Mouse (Mus musculus) forebrain, postnatal 0 days (tissue): ENCODE measurements at regions not wholly inside any gene's neighbourhood (a gene's known extent, or its start where the extent isn't known, plus 50 kb on each side); places are given as distances from the start of the nearest gene placed in this dataset.
"Not testable (repeated sequence)": the region's sequence is repeated elsewhere in the genome, so short reads cannot be mapped to it uniquely, and the experiment has no call there.

ENCODE experiments used
- ATAC-seq: fragments of 200-750 bp; cut with Nextera tagmentation; 2 replicates; pipeline ENCODE4 v1.8.0; 2017; ENCODE audit warnings: mild to moderate bottlenecking, moderate library complexity
- DNase-seq: peaks from one replicate; pipeline ENCODE4 v3.0.0-alpha.2; 2015
- H3K27ac ChIP-seq: fragments of 300-500 bp; sonication (generic); 2 replicates; pipeline ENCODE4 v1.5.1; 2014; ENCODE audit warnings: low read depth, mild to moderate bottlenecking, antibody characterized with exemption, low read length, moderate library complexity, mixed read lengths
- H3K27me3 ChIP-seq: fragments of 300-500 bp; sonication (generic); 2 replicates; pipeline ENCODE4 v1.6.1; 2014; ENCODE audit warnings: mild to moderate bottlenecking, low read length, mixed read lengths; ENCODE audit not compliant: insufficient read depth
- H3K36me3 ChIP-seq: fragments of 300-500 bp; sonication (generic); 2 replicates; pipeline ENCODE4 v1.6.1; 2014; ENCODE audit warnings: mild to moderate bottlenecking, moderate library complexity; ENCODE audit not compliant: insufficient read depth
- H3K4me1 ChIP-seq: fragments of 300-500 bp; sonication (generic); 2 replicates; pipeline ENCODE4 v1.6.1; 2014; ENCODE audit warnings: antibody characterized with exemption; ENCODE audit not compliant: insufficient read depth
- H3K4me2 ChIP-seq: fragments of 300-500 bp; sonication (generic); 2 replicates; pipeline ENCODE4 v1.6.1; 2014; ENCODE audit warnings: low read depth, mild to moderate bottlenecking, moderate library complexity
- H3K4me3 ChIP-seq: fragments of 300-500 bp; sonication (generic); 2 replicates; pipeline ENCODE4 v1.5.1; 2014; ENCODE audit warnings: low read depth, low read length, mixed read lengths
- H3K9ac ChIP-seq: fragments of 300-500 bp; sonication (generic); 2 replicates; pipeline ENCODE4 v1.6.1; 2014; ENCODE audit warnings: mild to moderate bottlenecking
- H3K9me3 ChIP-seq: fragments of 300-500 bp; sonication (generic); 2 replicates; pipeline ENCODE4 v1.6.1; 2016; ENCODE audit warnings: low read length
- CTCF ChIP-seq: sonication (generic); IDR thresholded peaks from 2 replicates; pipeline ENCODE4 v1.5.1; 2016; ENCODE audit warnings: antibody characterized with exemption, control low read depth, low read depth
- WGBS: fragments of 180-500 bp; shearing (Covaris S2); extraction: QIAGEN DNeasy Blood & Tissue Kit; methylation state at CpG from one replicate; pipeline ENCODE4 v1.1.7; 2014; 5-methylcytosine and 5-hydroxymethylcytosine counted together

DNA sequence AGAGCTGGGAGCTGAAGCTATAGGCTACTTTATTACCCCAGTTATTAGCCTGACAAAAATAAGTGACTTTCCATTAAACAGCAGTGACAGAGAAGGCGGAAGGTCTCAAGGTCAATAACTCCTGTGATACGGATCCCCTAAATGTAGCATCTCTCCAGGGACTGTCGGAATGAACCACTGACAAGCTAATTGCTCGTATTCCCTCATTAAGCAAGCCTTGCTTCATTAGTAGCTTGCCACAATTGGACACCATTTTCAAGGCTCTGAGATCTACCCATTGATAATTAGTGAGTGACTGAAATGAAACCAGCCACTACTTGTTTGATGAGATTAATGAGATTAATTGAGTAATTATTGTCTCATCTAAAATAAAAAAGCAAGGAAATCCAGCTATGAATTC lies 99.8 kb upstream of the Slc25a13 start:
- DNase-seq (no peak), ATAC-seq (no peak)
- Histone ChIP-seq H3K4me1 (no peaks in the 10 kb centered on the region), H3K27me3 (no peaks in the 10 kb centered on the region), H3K9ac (no peak overlapping the region), H3K4me3 (no peak overlapping the region), H3K36me3 (no peaks in the 10 kb centered on the region), H3K9me3 (no peaks in the 10 kb centered on the region), H3K27ac (no peak overlapping the region), H3K4me2 (no peak overlapping the region)
- WGBS = 35% methylated on average over 4 of the region's 4 CpGs
- TF ChIP-seq CTCF = no peak

DNA sequence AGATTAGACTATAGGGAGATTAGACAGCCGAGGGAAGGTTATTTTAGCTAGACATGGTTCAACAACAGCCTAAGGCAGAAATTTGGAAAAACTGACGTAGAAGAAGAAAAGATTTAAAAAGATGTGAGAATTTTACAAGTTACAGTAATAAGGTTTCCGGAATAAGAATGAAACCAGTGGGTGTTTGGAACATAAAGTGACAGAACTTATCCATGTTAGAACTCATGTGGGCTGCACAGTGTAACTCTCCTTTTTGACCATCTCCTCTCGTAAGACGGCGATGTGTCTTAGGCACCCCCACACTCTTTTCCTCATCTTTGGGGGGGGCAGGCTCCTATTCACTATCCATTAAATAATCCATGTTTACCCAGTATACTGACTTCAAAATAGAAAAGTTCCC lies 96.2 kb upstream of the Slc25a13 start:
- Histone ChIP-seq H3K4me1 (no peaks in the 10 kb centered on the region), H3K27me3 (no peaks in the 10 kb centered on the region), H3K4me3 (no peak overlapping the region), H3K4me2 (no peak overlapping the region), H3K36me3 (no peaks in the 10 kb centered on the region), H3K27ac (no peak overlapping the region), H3K9me3 (no peaks in the 10 kb centered on the region), H3K9ac (no peak overlapping the region)
- DNase-seq (no peak), ATAC-seq (no peak)
- no peak for TF ChIP-seq CTCF
- WGBS = 85% methylated on average over 6 of the region's 6 CpGs

DNA sequence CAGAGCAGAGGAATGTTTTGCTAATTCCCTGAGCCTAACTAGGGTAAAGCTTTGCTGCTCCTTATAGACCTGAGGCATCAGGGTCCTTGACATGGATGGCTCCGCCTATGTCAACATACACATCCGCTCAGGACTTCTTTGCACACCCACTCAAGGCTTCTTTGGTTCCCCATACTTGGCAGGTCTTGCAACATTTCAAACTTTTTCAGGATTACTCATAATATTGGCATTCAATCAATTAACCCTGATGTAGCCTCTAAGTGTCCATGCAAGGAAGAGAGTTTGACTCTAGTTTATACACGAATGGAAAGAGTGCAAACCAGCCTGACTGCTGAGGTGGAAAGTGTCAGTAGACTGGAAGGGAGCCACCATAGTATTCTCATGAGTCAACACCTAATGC lies 93.2 kb upstream of the Slc25a13 start:
- Histone ChIP-seq H3K9me3 (no peaks in the 10 kb centered on the region), H3K9ac (no peak overlapping the region), H3K27me3 (no peaks in the 10 kb centered on the region), H3K4me2 (no peak overlapping the region), H3K36me3 (no peaks in the 10 kb centered on the region), H3K4me1 (no peaks in the 10 kb centered on the region), H3K27ac (no peak overlapping the region), H3K4me3 (no peak overlapping the region)
- WGBS = 88% methylated on average over 3 of the region's 3 CpGs
- no peak for TF ChIP-seq CTCF
- ATAC-seq (no peak), DNase-seq (no peak)

DNA sequence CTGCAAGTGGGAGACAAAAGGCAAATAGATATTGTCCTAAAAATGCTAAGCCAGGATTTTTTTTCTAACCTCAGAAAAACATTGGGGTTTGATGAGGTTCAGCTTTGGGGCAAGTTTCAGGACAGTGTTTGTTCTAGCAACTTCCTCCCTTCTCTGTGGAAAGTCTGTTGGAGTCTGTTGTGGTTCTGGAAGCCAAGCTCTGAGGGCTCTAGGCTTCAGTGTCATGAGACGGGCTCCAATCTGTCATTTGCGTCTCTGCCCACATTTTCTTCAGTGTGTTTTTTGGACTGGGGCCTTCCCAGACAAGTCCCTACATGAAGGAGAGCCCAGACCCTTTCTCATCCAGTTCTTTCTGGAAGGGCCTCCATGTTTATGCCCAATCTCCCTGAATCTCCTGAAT lies 90.6 kb upstream of the Slc25a13 start:
- Histone ChIP-seq H3K9ac (no peak overlapping the region), H3K27me3 (no peaks in the 10 kb centered on the region), H3K4me3 (no peak overlapping the region), H3K9me3 (no peaks in the 10 kb centered on the region), H3K36me3 (no peaks in the 10 kb centered on the region), H3K4me2 (no peak overlapping the region), H3K4me1 (no peaks in the 10 kb centered on the region), H3K27ac (no peak overlapping the region)
- no peak for ATAC-seq
- no peak for DNase-seq
- WGBS = 77% methylated on average over 2 of the region's 2 CpGs
- no peak for TF ChIP-seq CTCF

DNA sequence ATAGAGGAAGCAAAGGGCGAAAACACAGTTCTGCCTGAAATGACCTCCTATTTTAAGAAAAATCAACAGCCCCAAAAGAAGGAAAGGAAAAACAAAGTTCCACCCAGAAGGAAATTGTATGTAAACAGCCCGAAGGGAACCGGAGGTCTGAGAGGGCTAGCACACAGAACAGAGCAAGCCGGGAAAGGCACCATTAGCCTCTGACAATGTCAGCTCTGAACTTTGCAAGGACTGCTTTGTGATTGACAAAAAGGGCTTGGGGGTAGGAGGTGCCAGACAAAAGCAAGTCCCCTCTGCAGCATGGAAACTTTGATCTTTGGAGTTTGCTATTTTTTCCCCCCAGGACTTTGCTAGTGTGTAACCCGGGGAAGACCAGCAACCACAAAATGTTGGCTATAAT lies 86.8 kb upstream of the Slc25a13 start:
- TF ChIP-seq CTCF = no peak
- no peak overlapping the region for H3K4me3 ChIP-seq
- H3K9me3 ChIP-seq = no peaks in the 10 kb centered on the region
- no peaks in the 10 kb centered on the region for H3K4me1 ChIP-seq
- H3K36me3 ChIP-seq = no peaks in the 10 kb centered on the region
- DNase-seq (no peak), ATAC-seq (no peak)
- no peak overlapping the region for H3K27ac ChIP-seq
- WGBS = 19% methylated on average over 5 of the region's 5 CpGs
- no peak overlapping the region for H3K9ac ChIP-seq
- no peak overlapping the region for H3K4me2 ChIP-seq
- H3K27me3 ChIP-seq = no peaks in the 10 kb centered on the region

DNA sequence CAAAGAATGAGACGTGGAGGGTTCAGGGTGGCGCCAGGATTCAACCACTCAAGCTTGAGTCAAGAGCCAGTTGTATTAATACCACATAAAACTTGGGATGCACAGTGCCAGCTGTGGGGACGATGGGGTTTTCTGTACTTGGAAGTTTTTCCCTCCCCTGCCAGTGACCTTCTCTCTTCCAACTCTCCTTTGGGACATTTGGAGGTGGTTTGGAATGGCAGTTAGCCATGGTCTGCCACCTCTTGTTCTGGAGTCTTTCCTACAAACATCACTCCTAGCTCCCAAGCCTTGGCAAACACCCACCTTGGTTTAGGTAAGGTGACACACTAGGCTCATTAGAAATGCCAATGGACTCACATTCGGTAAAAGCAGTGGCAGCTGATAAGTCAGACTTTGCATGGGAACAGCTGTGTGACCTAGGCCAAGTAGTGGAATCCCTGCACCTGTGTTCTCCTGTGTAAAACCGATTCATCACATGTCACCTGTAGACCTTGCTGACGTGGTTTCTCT lies 84.1 kb upstream of the Slc25a13 start:
- Histone ChIP-seq H3K27ac (no peak overlapping the region), H3K4me3 (no peak overlapping the region), H3K27me3 (no peaks in the 10 kb centered on the region), H3K4me1 (no peaks in the 10 kb centered on the region), H3K4me2 (no peak overlapping the region), H3K9ac (no peak overlapping the region), H3K36me3 (no peaks in the 10 kb centered on the region), H3K9me3 (no peaks in the 10 kb centered on the region)
- ATAC-seq = no peak
- TF ChIP-seq CTCF = no peak
- no peak for DNase-seq
- WGBS = 93% methylated on average over 6 of the region's 6 CpGs

DNA sequence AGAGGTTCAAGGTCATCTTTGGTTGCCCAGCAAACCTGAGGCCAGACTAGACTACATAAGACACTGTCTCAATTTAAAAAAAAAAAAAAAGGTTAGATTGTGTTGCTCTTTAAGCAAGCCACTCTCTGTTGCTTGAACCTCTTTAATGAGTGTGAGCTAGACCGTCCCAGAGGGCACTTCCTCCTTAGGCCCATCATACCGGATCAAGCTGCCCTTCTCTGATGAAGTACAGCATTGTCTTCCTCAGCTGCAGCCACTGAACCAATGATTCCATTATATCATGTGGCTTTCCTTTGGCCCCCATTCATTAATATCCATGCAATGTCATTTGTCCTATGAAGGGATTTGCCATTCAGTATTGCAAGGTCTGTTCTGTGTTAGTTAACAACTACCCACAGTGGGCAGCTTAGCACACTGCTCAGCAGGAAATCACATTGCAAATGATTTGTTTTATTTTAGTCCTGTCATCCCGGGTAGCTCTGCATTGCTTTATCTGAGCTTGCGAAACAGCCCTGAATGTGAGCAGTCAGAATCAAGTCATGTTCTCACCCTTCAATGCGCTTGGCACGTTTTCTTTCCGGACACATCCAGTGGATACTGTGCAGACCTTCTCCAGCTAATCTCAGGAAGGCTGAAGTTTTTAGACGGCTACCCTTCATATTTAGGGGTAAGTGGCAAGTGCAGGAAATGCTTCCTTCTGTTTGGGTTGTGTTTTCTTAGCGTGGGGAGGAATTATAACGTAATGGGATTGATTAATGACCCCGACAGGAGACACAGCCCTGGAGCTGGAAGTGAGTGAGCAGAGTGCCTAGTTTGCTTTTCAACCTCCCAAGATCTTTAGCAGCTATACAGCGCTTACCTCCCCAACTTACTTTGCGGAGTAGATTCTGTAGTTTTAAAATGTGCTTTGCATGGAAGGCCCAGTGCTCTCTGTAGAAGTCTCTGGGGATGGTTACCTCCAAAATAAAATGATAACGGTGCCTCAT lies 82.2 kb upstream of the Slc25a13 start:
- Histone ChIP-seq H3K9me3 (no peaks in the 10 kb centered on the region), H3K4me3 (no peak overlapping the region), H3K36me3 (no peaks in the 10 kb centered on the region), H3K27me3 (no peaks in the 10 kb centered on the region), H3K4me2 (no peak overlapping the region), H3K4me1 (no peaks in the 10 kb centered on the region), H3K9ac (no peak overlapping the region), H3K27ac (no peak overlapping the region)
- no peak for ATAC-seq
- no peak for DNase-seq
- 61% methylated on average over 14 of the region's 14 CpGs for WGBS
- no peak for TF ChIP-seq CTCF

DNA sequence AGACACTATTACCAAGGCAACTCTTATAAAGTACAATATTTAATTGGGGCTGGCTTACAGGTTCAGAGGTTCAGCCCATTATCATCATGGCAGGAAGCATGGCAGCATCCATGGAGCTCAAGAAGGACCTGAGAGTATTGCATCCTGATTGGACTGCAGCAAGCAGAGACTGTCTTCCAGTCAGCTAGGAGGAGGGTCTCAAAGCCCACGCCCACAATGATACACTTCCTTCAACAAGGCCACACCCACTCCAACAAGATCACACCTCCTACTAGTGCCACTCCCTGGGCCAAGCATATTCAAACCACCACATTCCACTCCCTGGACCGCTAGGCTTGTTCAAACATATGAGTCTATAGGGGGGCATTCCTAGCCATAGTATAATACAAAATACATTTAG lies 78.6 kb upstream of the Slc25a13 start:
- H3K36me3 ChIP-seq, ATAC-seq: not testable (repeated sequence)
- 87% methylated on average over 2 of the region's 2 CpGs for WGBS

More for the DNA sequence above, 78.6 kb upstream of the Slc25a13 start:
- H3K9me3 ChIP-seq, H3K9ac ChIP-seq, H3K4me2 ChIP-seq, H3K27me3 ChIP-seq, H3K4me3 ChIP-seq, DNase-seq, H3K4me1 ChIP-seq, H3K27ac ChIP-seq: not testable (repeated sequence)
